Mouse (Mus musculus): ENCODE data around the gene Rpl36a-ps1.

Rpl36a-ps1 gene

DNA sequence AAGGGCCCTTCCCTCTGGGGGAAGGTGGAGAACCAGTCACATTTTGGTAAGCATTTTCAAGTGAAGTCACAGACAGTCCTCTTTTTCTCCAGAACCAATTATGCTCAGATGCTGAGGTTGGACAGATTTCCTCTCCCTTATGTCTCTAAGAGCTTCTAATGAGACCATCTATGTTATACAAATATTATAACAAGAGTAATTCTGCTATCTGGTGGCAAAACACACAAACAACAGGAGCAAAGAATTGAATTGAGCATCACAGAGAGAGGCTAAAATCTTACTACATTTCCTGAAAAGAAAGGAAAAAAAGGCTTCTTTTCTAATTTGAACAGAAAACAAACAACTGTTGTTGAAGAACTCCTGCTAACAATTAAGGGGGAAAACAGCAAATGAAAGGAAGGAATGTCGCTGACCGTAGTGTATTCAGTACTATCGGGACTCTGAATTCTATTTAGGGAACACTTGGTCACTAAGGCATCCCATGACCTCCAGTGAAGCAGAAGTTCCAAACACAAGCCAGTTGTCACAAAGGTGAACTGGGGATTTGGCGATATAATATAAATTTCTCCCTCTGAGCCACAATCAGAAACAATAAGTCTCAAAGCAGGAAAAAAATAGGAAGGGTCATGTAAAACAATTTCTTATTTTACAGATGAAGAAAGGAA is 42.4 kb downstream of the Rpl36a-ps1 start:
- DNase-seq (ENCODE audit: low spot score) = no peak
